Comparison of ENCODE assay signal across 12 mouse cellular contexts in the genomic region with DNA sequence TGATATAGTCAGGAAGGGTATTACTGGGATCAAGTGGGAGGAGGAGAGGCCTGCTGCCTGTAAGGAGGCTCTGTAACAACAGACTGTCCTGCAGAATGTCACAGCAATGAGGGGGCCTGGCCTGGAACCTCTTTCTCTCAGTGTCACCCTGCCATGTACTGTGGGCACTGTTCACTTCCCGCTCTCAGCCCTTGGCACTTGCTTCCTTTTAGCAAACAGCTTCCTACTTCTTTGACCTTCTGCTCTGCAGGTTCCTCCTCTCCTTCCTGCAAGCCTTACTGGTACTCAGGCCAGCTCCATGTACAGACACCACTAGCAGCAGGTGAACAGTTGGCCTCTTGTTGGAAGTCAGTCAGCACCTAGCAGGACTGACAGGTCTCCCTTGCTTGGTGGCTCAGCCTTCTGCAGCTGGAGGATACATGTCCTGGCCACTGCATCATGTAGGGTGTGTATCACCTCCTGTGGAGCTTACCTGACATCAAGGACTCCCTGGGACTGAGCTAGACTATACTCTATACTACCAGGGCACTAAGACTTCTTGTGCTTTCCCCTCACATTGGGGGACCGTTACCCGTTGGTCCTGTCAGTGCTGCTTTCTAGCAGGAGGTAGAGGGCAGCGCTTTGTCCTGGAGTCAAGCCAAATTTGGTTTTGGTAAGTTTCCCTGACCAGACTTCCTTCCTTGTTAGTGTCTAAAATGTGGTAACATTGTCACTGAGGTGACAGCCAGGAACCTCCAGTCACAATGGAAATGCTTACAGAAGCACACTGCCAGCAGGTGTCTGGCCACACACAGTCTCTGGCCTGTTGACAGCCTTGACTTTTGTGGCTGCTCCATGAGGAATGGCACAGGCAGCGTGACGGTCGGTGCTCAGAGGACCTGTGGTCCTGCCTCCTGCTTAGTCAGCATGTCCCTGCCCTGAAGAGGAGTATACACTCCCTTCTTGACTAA.
A peak's percentile ranks its signal among the peaks of the same experiment; 100 is the strongest.
DNase-seq lines count a peak whose midpoint lies in the region; ATAC-seq lines count a peak whose summit lies in the region.
"Had no signal": no experiment of that assay in that cellular context is flagged by ENCODE, and none has a peak within 500 bp of the region (broad histone marks: within the 10 kb centered on the region; RNA-seq: fewer than 3 reads in every experiment).

No protein-coding gene starts in this region.

- no peak overlapping the region for H3K4me2 ChIP-seq in midbrain, embryonic 15.5 days
- H3K4me2 ChIP-seq: embryonic facial prominence, embryonic 12.5 days; liver, embryonic 11.5 days had no signal

- H3K27ac ChIP-seq in midbrain, embryonic 15.5 days: peak overlapping the region; percentile 99
- H3K27ac ChIP-seq: embryonic facial prominence, embryonic 12.5 days; kidney, postnatal 0 days had no signal

- WGBS in midbrain, embryonic 15.5 days: 41% methylated on average over 7 of the region's 7 CpGs

- peak; percentile 69 for DNase-seq in adrenal gland, adult 2 months
- no peak for DNase-seq in adrenal gland, postnatal 4 days (ENCODE audit: low spot score in 2 of 2)
- peak; percentile 33 for DNase-seq in left cerebral cortex, postnatal 4 days
- DNase-seq in left cerebral cortex, postnatal 10 days (ENCODE audit: extremely low spot score in 1 of 2, low spot score in 2 of 2): no peak
- no peak for DNase-seq in frontal cortex, adult 2 months (ENCODE audit: extremely low spot score in 1 of 2, low spot score in 1 of 2)
- DNase-seq: gastrocnemius, postnatal 25 days had no signal

- H3K9me3 ChIP-seq in midbrain, embryonic 15.5 days: no peaks in the 10 kb centered on the region
- H3K9me3 ChIP-seq: embryonic facial prominence, embryonic 12.5 days had no signal

- no peak overlapping the region for H3K9ac ChIP-seq in midbrain, embryonic 15.5 days
- H3K9ac ChIP-seq: embryonic facial prominence, embryonic 12.5 days had no signal

- no peaks in the 10 kb centered on the region for H3K27me3 ChIP-seq in midbrain, embryonic 15.5 days (replicated peaks)
- H3K27me3 ChIP-seq: embryonic facial prominence, embryonic 12.5 days had no signal

- H3K4me1 ChIP-seq in midbrain, embryonic 15.5 days: peaks cover 44% of the 10 kb centered on the region

- no peak overlapping the region for H3K4me3 ChIP-seq in midbrain, embryonic 15.5 days
- H3K4me3 ChIP-seq: embryonic facial prominence, embryonic 12.5 days had no signal

- no peaks in the 10 kb centered on the region for H3K36me3 ChIP-seq in midbrain, embryonic 15.5 days (replicated peaks)
- H3K36me3 ChIP-seq: embryonic facial prominence, embryonic 12.5 days had no signal

- intact Hi-C loops in left cerebral cortex, postnatal 4 days (cut with DNase I): loop anchor here (1.0 kb wide), 1 partner anchor 25 kb away; no protein-coding TSS in a partner anchor
- intact Hi-C loops in left cerebral cortex, postnatal 10 days (cut with DNase I): no loop called here

- ATAC-seq in hematopoietic stem cell, adult 5-6 weeks (replicated peaks in 1 of 2; ENCODE audit: insufficient read depth in 1 of 2, low FRiP score in 2 of 2, low TSS enrichment in 1 of 2, low read depth in 1 of 2, poor library complexity in 2 of 2, severe bottlenecking in 2 of 2): peak; percentile 53 to 75
- no peak for ATAC-seq in midbrain, embryonic 15.5 days (replicated peaks)
- no peak for ATAC-seq in inflammation-experienced regulatory T-cells, adult 6 months

Comparison
In these comparisons a context has a peak if more than half of its experiments do, and no peak if none do; other contexts are left out.
1. DNase-seq: peak in adrenal gland, adult 2 months (single experiment) and left cerebral cortex, postnatal 4 days (single experiment); none in adrenal gland, postnatal 4 days (0 of 2), left cerebral cortex, postnatal 10 days (0 of 2) and frontal cortex, adult 2 months (0 of 2).
2. ATAC-seq: peak in hematopoietic stem cell, adult 5-6 weeks (2 of 2); none in midbrain, embryonic 15.5 days (single experiment) and inflammation-experienced regulatory T-cells, adult 6 months (single experiment).